ENCODE assay signal across 9 mouse cellular contexts in the genomic region with DNA sequence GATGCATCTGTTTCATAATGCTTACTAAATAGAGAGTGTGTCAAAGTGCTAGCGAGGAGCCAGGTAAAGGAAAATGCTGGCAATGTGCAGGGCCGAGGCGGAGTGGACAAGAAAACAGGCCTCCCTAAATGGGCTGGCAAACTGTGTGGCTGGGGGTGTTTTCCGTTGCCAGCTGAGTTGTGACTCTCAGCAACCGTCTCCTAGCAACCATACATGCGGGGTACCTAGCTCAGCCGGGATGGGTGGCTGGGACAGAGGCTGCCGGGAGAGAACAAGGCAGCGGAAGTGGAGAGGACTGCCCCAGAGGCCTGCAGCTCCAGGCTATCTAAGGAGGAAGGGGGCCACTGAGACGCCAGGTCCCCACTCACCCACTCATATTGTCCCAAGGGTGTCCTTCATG.
DNase-seq lines count a peak whose midpoint lies in the region; ATAC-seq lines count a peak whose summit lies in the region.
"Had no signal": no experiment of that assay in that cellular context is flagged by ENCODE, and none has a peak within 500 bp of the region (broad histone marks: within the 10 kb centered on the region; RNA-seq: fewer than 3 reads in every experiment).

No protein-coding gene starts in this region.

- no peak overlapping the region for H3K9ac ChIP-seq in neural tube, embryonic 15.5 days (replicated peaks)
- H3K9ac ChIP-seq in heart, embryonic 12.5 days, result no peak overlapping the region

- H3K36me3 ChIP-seq in neural tube, embryonic 15.5 days, result no peaks in the 10 kb centered on the region
- no peaks in the 10 kb centered on the region for H3K36me3 ChIP-seq in heart, embryonic 12.5 days

- no peaks in the 10 kb centered on the region for H3K27me3 ChIP-seq in neural tube, embryonic 15.5 days (replicated peaks)
- H3K27me3 ChIP-seq in heart, embryonic 12.5 days (replicated peaks), result no peaks in the 10 kb centered on the region; the same call in 1 of the 2 replicates

- peak; percentile 55 for ATAC-seq in neural tube, embryonic 15.5 days (ENCODE audit: low FRiP score)
- no peak for ATAC-seq in heart, embryonic 12.5 days (ENCODE audit: insufficient number of reproducible peaks, low FRiP score)

- peak; percentile 46 for DNase-seq in embryo, embryonic 10.5 days (ENCODE audit: low spot score)
- peak; percentile 56 to 62 for DNase-seq in frontal cortex, postnatal 14 days (ENCODE audit: low spot score in 2 of 2)
- DNase-seq in left cerebral cortex, adult 8-10 months (ENCODE audit: low spot score in 2 of 2), result peak; percentile 51 to 88
- no peak for DNase-seq in kidney, postnatal 4 days
- no peak for DNase-seq in B cell, adult 2 months
- no peak for DNase-seq in gastrocnemius, adult 18-20 months (ENCODE audit: low spot score)
- DNase-seq: kidney, adult 2 months had no signal

- WGBS in neural tube, embryonic 15.5 days, result 14% methylated on average over 10 of the region's 10 CpGs
- WGBS in heart, embryonic 12.5 days, result 31% methylated on average over 10 of the region's 10 CpGs

- no peak overlapping the region for H3K4me3 ChIP-seq in neural tube, embryonic 15.5 days (replicated peaks)
- H3K4me3 ChIP-seq in heart, embryonic 12.5 days, result no peak overlapping the region

- peaks cover 15% of the 10 kb centered on the region for H3K4me1 ChIP-seq in neural tube, embryonic 15.5 days
- H3K4me1 ChIP-seq in heart, embryonic 12.5 days (replicated peaks), result no peaks in the 10 kb centered on the region

- no peaks in the 10 kb centered on the region for H3K9me3 ChIP-seq in neural tube, embryonic 15.5 days (replicated peaks)
- no peaks in the 10 kb centered on the region for H3K9me3 ChIP-seq in heart, embryonic 12.5 days (replicated peaks)

- no peak overlapping the region; the same call in 1 of the 2 replicates for H3K27ac ChIP-seq in neural tube, embryonic 15.5 days (replicated peaks)
- H3K27ac ChIP-seq in heart, embryonic 12.5 days (ENCODE audit: poor library complexity, severe bottlenecking), result no peak overlapping the region

- no peak overlapping the region for H3K4me2 ChIP-seq in neural tube, embryonic 15.5 days
- no peak overlapping the region for H3K4me2 ChIP-seq in heart, embryonic 12.5 days

Comparison
In these comparisons a context has a peak if more than half of its experiments do, and no peak if none do; other contexts are left out.
1. DNase-seq: peak in embryo, embryonic 10.5 days (single experiment), frontal cortex, postnatal 14 days (2 of 2) and left cerebral cortex, adult 8-10 months (2 of 2); none in kidney, postnatal 4 days (0 of 2), B cell, adult 2 months (0 of 2) and gastrocnemius, adult 18-20 months (single experiment).